Comparison of ENCODE assay signal across 21 mouse cellular contexts in genomic region chr19:43811419-43811818, GRCm38 (mm10). TPM values are rescaled to one million over a fixed set of nuclear protein-coding genes. Genes with fewer than 3 reads are reported as not detected.
"Had no signal": no experiment of that assay in that cellular context is flagged by ENCODE, and none has a peak within 500 bp of the region (broad histone marks: within the 10 kb centered on the region; RNA-seq: fewer than 3 reads in every experiment).

No protein-coding gene starts in this region.

- DNase-seq: kidney, adult 2 months; kidney, postnatal 10 days; kidney, postnatal 36 days; layer of hippocampus, postnatal 36 days; lung, embryonic 14.5 days; lung, postnatal 10 days; lung, postnatal 4 days; right cerebral cortex, adult 18-20 months; right cerebral cortex, postnatal 14 days; thymus, adult 18-20 months; thymus, postnatal 36 days had no signal

- H3K9ac ChIP-seq: hindbrain, embryonic 15.5 days; kidney, embryonic 15.5 days; liver, embryonic 14.5 days; lung, embryonic 14.5 days; midbrain, embryonic 15.5 days; neural tube, embryonic 12.5 days; neural tube, embryonic 15.5 days had no signal

- H3K4me3 ChIP-seq: hindbrain, embryonic 15.5 days; kidney, embryonic 15.5 days; left cerebral cortex, adult 2 months; midbrain, embryonic 15.5 days; neural tube, embryonic 12.5 days; neural tube, embryonic 15.5 days had no signal

- H3K36me3 ChIP-seq: hindbrain, embryonic 15.5 days; kidney, embryonic 15.5 days; midbrain, embryonic 15.5 days; neural tube, embryonic 12.5 days; neural tube, embryonic 15.5 days had no signal

- H3K27ac ChIP-seq: hindbrain, embryonic 15.5 days; kidney, embryonic 15.5 days; left cerebral cortex, adult 2 months; liver, embryonic 14.5 days; midbrain, embryonic 15.5 days; neural tube, embryonic 12.5 days; neural tube, embryonic 15.5 days had no signal

- H3K4me1 ChIP-seq: hindbrain, embryonic 15.5 days; kidney, embryonic 15.5 days; midbrain, embryonic 15.5 days; neural tube, embryonic 12.5 days had no signal

- H3K27me3 ChIP-seq: hindbrain, embryonic 15.5 days; kidney, embryonic 15.5 days; midbrain, embryonic 15.5 days; neural tube, embryonic 12.5 days; neural tube, embryonic 15.5 days had no signal

- ATAC-seq: midbrain, embryonic 15.5 days had no signal

- H3K4me2 ChIP-seq: hindbrain, embryonic 15.5 days; kidney, embryonic 15.5 days; lung, embryonic 14.5 days; midbrain, embryonic 11.5 days; midbrain, embryonic 15.5 days; neural tube, embryonic 12.5 days; neural tube, embryonic 15.5 days had no signal

- H3K9me3 ChIP-seq: hindbrain, embryonic 15.5 days; kidney, embryonic 15.5 days; midbrain, embryonic 15.5 days; neural tube, embryonic 12.5 days; neural tube, embryonic 15.5 days had no signal

RNA-seq across cellular contexts. Expression of gene Abcc2, which starts 29.4 kb away (rescaled TPM):
- total RNA-seq: layer of hippocampus, postnatal 36 days; left cerebral cortex, postnatal 36 days; megakaryocyte-erythroid progenitor cell, adult 5-6 weeks had no signal
- polyA plus RNA-seq: lung, embryonic 14.5 days; midbrain, embryonic 11.5 days had no signal
